Mouse (Mus musculus) lung, adult 2 months (tissue): ENCODE results near the gene Ly6g5b. TPM values are rescaled to one million over a fixed set of nuclear protein-coding genes. Genes with fewer than 3 reads are reported as not detected.

ENCODE experiments used
- DNase-seq: peaks from one replicate; pipeline ENCODE4 v3.0.0; 2022
- H3K4me1 ChIP-seq: fragments of 200-500 bp; 2 replicates; pipeline ENCODE4 v1.6.1; 2011; ENCODE audit warnings: low read length; ENCODE audit not compliant: control insufficient read depth, insufficient read depth
- H3K4me3 ChIP-seq: fragments of 200-500 bp; replicated peaks from 2 replicates; pipeline ENCODE3; 2011; ENCODE audit warnings: low read depth, mild to moderate bottlenecking, control low read depth, low read length; ENCODE audit errors: extremely low read depth
- CTCF ChIP-seq: fragments of 200-500 bp; IDR thresholded peaks from 2 replicates; pipeline ENCODE4 v1.5.1; 2011; ENCODE audit warnings: mild to moderate bottlenecking, low read length, control low read depth; ENCODE audit not compliant: insufficient read depth
- POLR2A ChIP-seq: fragments of 200-500 bp; IDR thresholded peaks from 2 replicates; pipeline ENCODE4 v1.6.1; 2011; ENCODE audit warnings: low read depth, mild to moderate bottlenecking, control low read depth, low read length, borderline replicate concordance; ENCODE audit errors: extremely low read depth
- WGBS: fragments of 180-500 bp; shearing (Covaris S2); methylation state at CpG from one replicate; pipeline ENCODE4 v1.1.7; 2018; 5-methylcytosine and 5-hydroxymethylcytosine counted together
- polyA plus RNA-seq: library from polyadenylated mRNA; depleted of rRNA; stranded (reverse); fragments of >200 nt; gene quantifications from 2 replicates; pipeline ENCODE4 v1.2.3, GENCODE M21; 2012

Ly6g5b gene
- polyA plus RNA-seq, 1 experiment = 2.0 TPM

GRCm38 (mm10) chr17:35108097-35108496, 7.1 kb downstream of the Ly6g5b start, which contains the start of gene Ly6g5c:
Gene Ly6g5c (plus strand): TSS chr17:35108279.
- 87% methylated on average over 6 of the region's 6 CpGs for WGBS
- TF ChIP-seq CTCF (no peak), POLR2A (no peak)

GRCm38 (mm10) chr17:35106522-35106921, 8.7 kb downstream of the Ly6g5b start:
- WGBS = 66% methylated on average over 3 of the region's 3 CpGs
- no peak for DNase-seq
- TF ChIP-seq POLR2A (no peak), CTCF (no peak)
- no peak overlapping the region for H3K4me3 ChIP-seq
- H3K4me1 ChIP-seq = no peaks in the 10 kb centered on the region

More at GRCm38 (mm10) chr17:35108097-35108496, 7.1 kb downstream of the Ly6g5b start, which contains the start of gene Ly6g5c:
- no peaks in the 10 kb centered on the region for H3K4me1 ChIP-seq
- no peak within 1 kb of the TSS for H3K4me3 ChIP-seq
- no peak for DNase-seq

- H3K4me1 ChIP-seq = no peaks in the 10 kb centered on the region
- DNase-seq = no peak
- TF ChIP-seq CTCF (peak; percentile 66; the same call in 1 of the 2 replicates), POLR2A (no peak)
- WGBS = 30% methylated on average over 13 of the region's 13 CpGs
- no peak overlapping the region for H3K4me3 ChIP-seq
Measured at GRCm38 (mm10) chr17:35105740-35106389, 9.4 kb downstream of the Ly6g5b start.

- no peaks in the 10 kb centered on the region for H3K4me1 ChIP-seq
- DNase-seq = no peak
- TF ChIP-seq CTCF = no peak
- TF ChIP-seq POLR2A = no peak
- no peak overlapping the region for H3K4me3 ChIP-seq
- 74% methylated on average over 6 of the region's 6 CpGs for WGBS
Measured at GRCm38 (mm10) chr17:35104754-35105153, 10.5 kb downstream of the Ly6g5b start.

GRCm38 (mm10) chr17:35104079-35104478, 11.1 kb downstream of the Ly6g5b start:
- TF ChIP-seq POLR2A (no peak), CTCF (no peak)
- Histone ChIP-seq H3K4me3 (no peak overlapping the region), H3K4me1 (no peaks in the 10 kb centered on the region)
- WGBS = 89% methylated on average over 7 of the region's 7 CpGs
- no peak for DNase-seq

GRCm38 (mm10) chr17:35103221-35103690, 12.0 kb downstream of the Ly6g5b start:
- no peak for DNase-seq
- TF ChIP-seq POLR2A (no peak), CTCF (no peak)
- no peaks in the 10 kb centered on the region for H3K4me1 ChIP-seq
- no peak overlapping the region for H3K4me3 ChIP-seq
- WGBS = 60% methylated on average over 6 of the region's 6 CpGs

- WGBS = 73% methylated on average over 8 of the region's 8 CpGs
- TF ChIP-seq CTCF (no peak), POLR2A (no peak)
Measured at GRCm38 (mm10) chr17:35102299-35102698, 12.9 kb downstream of the Ly6g5b start.

GRCm38 (mm10) chr17:35101161-35101560, 14.1 kb downstream of the Ly6g5b start:
- WGBS = 81% methylated on average over 11 of the region's 11 CpGs
- no peak overlapping the region for H3K4me3 ChIP-seq
- TF ChIP-seq POLR2A (no peak), CTCF (no peak)

More at GRCm38 (mm10) chr17:35102299-35102698, 12.9 kb downstream of the Ly6g5b start:
- Histone ChIP-seq H3K4me3 (no peak overlapping the region), H3K4me1 (no peaks in the 10 kb centered on the region)
- DNase-seq = no peak

GRCm38 (mm10) chr17:35100196-35100765, 14.9 kb downstream of the Ly6g5b start:
- no peak for TF ChIP-seq POLR2A
- TF ChIP-seq CTCF = no peak
- Histone ChIP-seq H3K4me1 (no peaks in the 10 kb centered on the region), H3K4me3 (no peak overlapping the region)
- no peak for DNase-seq
- 73% methylated on average over 10 of the region's 10 CpGs for WGBS

More at GRCm38 (mm10) chr17:35101161-35101560, 14.1 kb downstream of the Ly6g5b start:
- H3K4me1 ChIP-seq = no peaks in the 10 kb centered on the region
- DNase-seq = no peak
